Mouse (Mus musculus) hindbrain, embryonic 13.5 days (tissue): ENCODE measurements around the gene Apon. TPM values are rescaled to one million over a fixed set of nuclear protein-coding genes. Genes with fewer than 3 reads are reported as not detected.
"Not testable (repeated sequence)": the region's sequence is repeated elsewhere in the genome, so short reads cannot be mapped to it uniquely, and the experiment has no call there.

Experiments used
- ATAC-seq: fragments of 200-750 bp; cut with Nextera tagmentation; 2 replicates; pipeline ENCODE4 v1.8.0; 2017; ENCODE audit warnings: moderate TSS enrichment; ENCODE audit not compliant: low FRiP score
- H3K27ac ChIP-seq: fragments of 300-500 bp; sonication (generic); 2 replicates; pipeline ENCODE4 v1.5.1; 2015; ENCODE audit warnings: inconsistent platforms, mild to moderate bottlenecking, moderate library complexity
- H3K27me3 ChIP-seq: fragments of 300-500 bp; sonication (generic); 2 replicates; pipeline ENCODE4 v1.6.1; 2015; ENCODE audit warnings: mild to moderate bottlenecking, inconsistent platforms
- H3K36me3 ChIP-seq: fragments of 300-500 bp; sonication (generic); 2 replicates; pipeline ENCODE4 v1.6.1; 2015; ENCODE audit warnings: mild to moderate bottlenecking, inconsistent platforms
- H3K4me1 ChIP-seq: fragments of 300-500 bp; sonication (generic); replicated peaks from 2 replicates; pipeline ENCODE4 v1.6.1; 2015; ENCODE audit warnings: inconsistent platforms
- H3K4me2 ChIP-seq: fragments of 300-500 bp; sonication (generic); 2 replicates; pipeline ENCODE4 v1.6.1; 2015; ENCODE audit warnings: inconsistent platforms, mild to moderate bottlenecking, moderate library complexity
- H3K4me3 ChIP-seq: fragments of 300-500 bp; sonication (generic); 2 replicates; pipeline ENCODE4 v1.5.1; 2015; ENCODE audit warnings: mild to moderate bottlenecking, inconsistent platforms
- H3K9ac ChIP-seq: fragments of 300-500 bp; sonication (generic); 2 replicates; pipeline ENCODE4 v1.6.1; 2015; ENCODE audit warnings: mild to moderate bottlenecking, inconsistent platforms
- H3K9me3 ChIP-seq: fragments of 300-500 bp; sonication (generic); 2 replicates; pipeline ENCODE4 v1.6.1; 2016; ENCODE audit warnings: inconsistent platforms
- WGBS: fragments of 180-500 bp; shearing (Covaris S2); methylation state at CpG from one replicate; pipeline ENCODE4 v1.1.7; 2015; 5-methylcytosine and 5-hydroxymethylcytosine counted together
- polyA plus RNA-seq: library from polyadenylated mRNA; unstranded; fragments of >200 nt; fragmentation: Nextera tagmentation; extraction: Ambion mirVana; gene quantifications from 2 replicates; pipeline ENCODE4 v1.2.1, GENCODE M21; 2015

Apon gene
- polyA plus RNA-seq, 1 experiment from 2014 or later: 0.27 TPM

- no peaks in the 10 kb centered on the region for H3K4me1 ChIP-seq
- WGBS: 80% methylated on average over 6 of the region's 6 CpGs
Observed at GRCm38 (mm10) chr10:128263393-128264310, 9.8 kb downstream of the Apon start.

GRCm38 (mm10) chr10:128268371-128268770 lies 14.5 kb downstream of the Apon start, which contains the start of gene Apof:
Gene Apof, plus strand, starts transcription at chr10:128268671.
- ATAC-seq: no peak
- H3K4me2 ChIP-seq: no peak within 1 kb of the TSS

More at GRCm38 (mm10) chr10:128263393-128264310, 9.8 kb downstream of the Apon start:
- Histone ChIP-seq H3K9me3 (no peaks in the 10 kb centered on the region), H3K27me3 (no peaks in the 10 kb centered on the region), H3K9ac (no peak overlapping the region), H3K4me2 (no peak overlapping the region), H3K4me3 (no peak overlapping the region), H3K27ac (no peak overlapping the region), H3K36me3 (no peaks in the 10 kb centered on the region)
- no peak for ATAC-seq

GRCm38 (mm10) chr10:128269206-128269910 lies 15.5 kb downstream of the Apon start:
- H3K4me2 ChIP-seq: peak overlapping the region; percentile 62; the same call in 1 of the 2 replicates
- H3K27ac ChIP-seq: no peak overlapping the region
- no peak overlapping the region for H3K9ac ChIP-seq
- ATAC-seq: no peak
- no peaks in the 10 kb centered on the region for H3K27me3 ChIP-seq
- peaks cover 5% of the 10 kb centered on the region; the same call in 1 of the 2 replicates for H3K4me1 ChIP-seq
- no peaks in the 10 kb centered on the region for H3K36me3 ChIP-seq
- no peak overlapping the region for H3K4me3 ChIP-seq
- no peaks in the 10 kb centered on the region for H3K9me3 ChIP-seq
- WGBS: 91% methylated on average over 16 of the region's 16 CpGs

More at GRCm38 (mm10) chr10:128268371-128268770, 14.5 kb downstream of the Apon start, which contains the start of gene Apof:
- peaks cover 5% of the 10 kb centered on the region; the same call in 1 of the 2 replicates for H3K4me1 ChIP-seq
- H3K4me3 ChIP-seq: no peak within 1 kb of the TSS
- H3K9ac ChIP-seq: no peak within 1 kb of the TSS
- H3K27me3 ChIP-seq: no peaks in the 10 kb centered on the region
- no peaks in the 10 kb centered on the region for H3K9me3 ChIP-seq
- WGBS: 85% methylated on average over 6 of the region's 6 CpGs
- H3K36me3 ChIP-seq: no peaks in the 10 kb centered on the region
- no peak within 1 kb of the TSS for H3K27ac ChIP-seq

- peak within 1 kb of the TSS; percentile 78 for H3K4me3 ChIP-seq
- H3K27me3 ChIP-seq: no peaks in the 10 kb centered on the region
- H3K9me3 ChIP-seq: no peaks in the 10 kb centered on the region
- peak within 1 kb of the TSS; percentile 85 for H3K9ac ChIP-seq
- H3K4me2 ChIP-seq: peak within 1 kb of the TSS; percentile 62
- H3K36me3 ChIP-seq: no peaks in the 10 kb centered on the region
- H3K27ac ChIP-seq: peak within 1 kb of the TSS; percentile 92
- ATAC-seq: peak; percentile 98
- peaks cover 5% of the 10 kb centered on the region; the same call in 1 of the 2 replicates for H3K4me1 ChIP-seq
- WGBS: under 1% methylated on average over 43 of the region's 43 CpGs
Observed at GRCm38 (mm10) chr10:128270287-128270841, 16.5 kb downstream of the Apon start, which contains the start of gene Stat2. Gene Stat2, plus strand, starts transcription at chr10:128270559.

- peaks cover 5% of the 10 kb centered on the region; the same call in 1 of the 2 replicates for H3K4me1 ChIP-seq
Observed at GRCm38 (mm10) chr10:128270866-128271265, 17.0 kb downstream of the Apon start.

GRCm38 (mm10) chr10:128271883-128272282 lies 18.0 kb downstream of the Apon start:
- no peak for ATAC-seq
- Histone ChIP-seq H3K4me3 (no peak overlapping the region), H3K27me3 (no peaks in the 10 kb centered on the region), H3K9me3 (no peaks in the 10 kb centered on the region), H3K36me3 (peaks cover 6% of the 10 kb centered on the region), H3K9ac (no peak overlapping the region), H3K4me1 (peaks cover 5% of the 10 kb centered on the region; the same call in 1 of the 2 replicates), H3K27ac (no peak overlapping the region), H3K4me2 (no peak overlapping the region)
- WGBS: 79% methylated on average over 2 of the region's 2 CpGs

More at GRCm38 (mm10) chr10:128270866-128271265, 17.0 kb downstream of the Apon start:
- H3K4me3 ChIP-seq: peak overlapping the region; percentile 78
- no peaks in the 10 kb centered on the region for H3K36me3 ChIP-seq
- peak overlapping the region; percentile 62 for H3K4me2 ChIP-seq
- H3K27ac ChIP-seq: peak overlapping the region; percentile 92
- peak overlapping the region; percentile 85 for H3K9ac ChIP-seq
- 40% methylated on average over 7 of the region's 7 CpGs for WGBS
- H3K9me3 ChIP-seq: no peaks in the 10 kb centered on the region
- no peaks in the 10 kb centered on the region for H3K27me3 ChIP-seq
- no peak for ATAC-seq

GRCm38 (mm10) chr10:128272819-128273439 lies 19.0 kb downstream of the Apon start:
- not testable (repeated sequence) for H3K4me2 ChIP-seq, H3K9me3 ChIP-seq, H3K4me1 ChIP-seq, H3K27ac ChIP-seq, H3K9ac ChIP-seq, ATAC-seq, H3K27me3 ChIP-seq, H3K4me3 ChIP-seq
- WGBS: 89% methylated on average over 6 of the region's 7 CpGs
- peaks cover 15% of the 10 kb centered on the region for H3K36me3 ChIP-seq

- H3K27ac ChIP-seq, H3K4me3 ChIP-seq: not testable (repeated sequence)
Observed at GRCm38 (mm10) chr10:128275374-128275773, 21.5 kb downstream of the Apon start.

GRCm38 (mm10) chr10:128278158-128278557 lies 24.3 kb downstream of the Apon start:
- ATAC-seq: no peak
- Histone ChIP-seq H3K9ac (no peak overlapping the region), H3K9me3 (no peaks in the 10 kb centered on the region), H3K4me3 (no peak overlapping the region), H3K4me2 (no peak overlapping the region), H3K27ac (no peak overlapping the region), H3K4me1 (no peaks in the 10 kb centered on the region), H3K36me3 (peaks cover 66% of the 10 kb centered on the region), H3K27me3 (no peaks in the 10 kb centered on the region)
- 66% methylated on average over 6 of the region's 6 CpGs for WGBS

More at GRCm38 (mm10) chr10:128275374-128275773, 21.5 kb downstream of the Apon start:
- not testable (repeated sequence) for H3K4me2 ChIP-seq, H3K9ac ChIP-seq, ATAC-seq, H3K9me3 ChIP-seq, H3K27me3 ChIP-seq, H3K4me1 ChIP-seq
- WGBS: 86% methylated on average over 1 of the region's 1 CpGs
- H3K36me3 ChIP-seq: peaks cover 38% of the 10 kb centered on the region

- H3K9me3 ChIP-seq: no peaks in the 10 kb centered on the region
Observed at GRCm38 (mm10) chr10:128280943-128281342, 27.0 kb downstream of the Apon start.

GRCm38 (mm10) chr10:128281682-128282081 lies 27.8 kb downstream of the Apon start:
- Histone ChIP-seq H3K36me3 (peaks cover 94% of the 10 kb centered on the region), H3K9me3 (no peaks in the 10 kb centered on the region), H3K9ac (no peak overlapping the region), H3K4me2 (no peak overlapping the region), H3K4me1 (no peaks in the 10 kb centered on the region), H3K27me3 (no peaks in the 10 kb centered on the region), H3K4me3 (no peak overlapping the region), H3K27ac (no peak overlapping the region)
- ATAC-seq: no peak
- WGBS: 96% methylated on average over 14 of the region's 14 CpGs

More at GRCm38 (mm10) chr10:128280943-128281342, 27.0 kb downstream of the Apon start:
- peaks cover 91% of the 10 kb centered on the region for H3K36me3 ChIP-seq
- no peak overlapping the region for H3K27ac ChIP-seq
- ATAC-seq: no peak
- no peak overlapping the region for H3K4me2 ChIP-seq
- H3K4me3 ChIP-seq: no peak overlapping the region
- H3K27me3 ChIP-seq: no peaks in the 10 kb centered on the region
- no peaks in the 10 kb centered on the region for H3K4me1 ChIP-seq
- H3K9ac ChIP-seq: no peak overlapping the region
- WGBS: 91% methylated on average over 6 of the region's 6 CpGs
